ENCODE assay signal across 9 mouse cellular contexts in the genomic region with DNA sequence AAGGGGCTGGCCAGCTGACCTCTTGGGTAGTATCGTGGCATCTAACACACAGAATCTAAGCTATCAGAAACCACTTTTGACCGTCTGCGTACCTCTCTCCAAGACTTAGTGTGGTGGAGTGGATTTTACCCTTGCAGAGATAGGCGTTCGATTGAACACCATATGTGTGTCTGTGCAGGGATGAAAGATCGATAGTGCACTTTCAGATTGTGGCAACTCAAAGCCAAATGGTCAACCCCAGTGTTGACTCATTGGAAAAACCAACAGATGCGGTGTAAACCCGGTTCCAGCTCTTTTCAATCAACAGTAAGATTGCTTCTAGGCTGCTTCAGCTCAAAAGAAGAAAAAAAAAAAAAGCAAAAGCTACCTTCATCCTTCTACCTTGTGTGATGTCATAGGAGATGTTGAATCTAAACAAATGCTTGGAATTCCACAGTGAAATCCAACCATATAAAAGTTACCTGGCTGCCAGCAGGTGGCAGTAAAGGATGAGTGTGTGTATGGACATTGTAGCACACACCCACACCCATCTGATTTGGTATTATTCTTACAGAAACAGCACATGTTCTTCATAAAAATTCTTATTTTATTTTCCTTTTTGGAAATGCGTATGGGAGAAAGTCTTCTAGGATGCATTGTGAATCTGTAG. TPM values are rescaled to one million over a fixed set of nuclear protein-coding genes. Genes with fewer than 3 reads are reported as not detected.
A peak's percentile ranks its signal among the peaks of the same experiment; 100 is the strongest.
DNase-seq lines count a peak whose midpoint lies in the region; ATAC-seq lines count a peak whose summit lies in the region.
"Had no signal": no experiment of that assay in that cellular context is flagged by ENCODE, and none has a peak within 500 bp of the region (broad histone marks: within the 10 kb centered on the region; RNA-seq: fewer than 3 reads in every experiment).

No protein-coding gene starts in this region.

- no peaks in the 10 kb centered on the region for H3K9me3 ChIP-seq in embryonic facial prominence, embryonic 14.5 days (ENCODE audit: control insufficient read depth, low read length)
- no peaks in the 10 kb centered on the region for H3K9me3 ChIP-seq in midbrain, embryonic 16.5 days (replicated peaks; ENCODE audit: control insufficient read depth, low read length, poor library complexity, severe bottlenecking)

- peaks cover 20% of the 10 kb centered on the region for H3K4me1 ChIP-seq in embryonic facial prominence, embryonic 14.5 days (ENCODE audit: control insufficient read depth, insufficient read depth, low read length)
- no peaks in the 10 kb centered on the region for H3K4me1 ChIP-seq in midbrain, embryonic 16.5 days (ENCODE audit: control insufficient read depth, insufficient read depth, low read length)

- no peak overlapping the region for H3K9ac ChIP-seq in embryonic facial prominence, embryonic 14.5 days (ENCODE audit: low read depth, low read length)
- no peak overlapping the region for H3K9ac ChIP-seq in midbrain, embryonic 16.5 days (ENCODE audit: low read depth, low read length)

- WGBS in embryonic facial prominence, embryonic 14.5 days, result 78% methylated on average over 9 of the region's 9 CpGs
- WGBS in midbrain, embryonic 16.5 days, result 91% methylated on average over 9 of the region's 9 CpGs

- H3K36me3 ChIP-seq in embryonic facial prominence, embryonic 14.5 days (ENCODE audit: control insufficient read depth, insufficient read depth, low read length), result 0 out of 2 replicates have a peak, but pooled peaks cover 5% of the 10 kb centered on the region
- H3K36me3 ChIP-seq in midbrain, embryonic 16.5 days (ENCODE audit: control insufficient read depth, insufficient read depth, low read length), result peaks cover 3% of the 10 kb centered on the region; the same call in 1 of the 2 replicates

- no peaks in the 10 kb centered on the region for H3K27me3 ChIP-seq in embryonic facial prominence, embryonic 14.5 days (replicated peaks; ENCODE audit: control insufficient read depth, insufficient read depth, low read length)
- no peaks in the 10 kb centered on the region for H3K27me3 ChIP-seq in midbrain, embryonic 16.5 days (ENCODE audit: control insufficient read depth, insufficient read depth, low read depth, low read length)

- H3K4me3 ChIP-seq in embryonic facial prominence, embryonic 14.5 days (ENCODE audit: low read depth, low read length), result no peak overlapping the region
- H3K4me3 ChIP-seq in midbrain, embryonic 16.5 days (ENCODE audit: low read depth, low read length), result no peak overlapping the region

- intact Hi-C loops in left cerebral cortex, postnatal 14 days (cut with DNase I), result loop anchor here (5.0 kb wide), 1 partner anchor 411 kb away; no protein-coding TSS in a partner anchor

- no peak overlapping the region for H3K27ac ChIP-seq in embryonic facial prominence, embryonic 14.5 days (replicated peaks; ENCODE audit: low read depth, low read length)
- no peak overlapping the region for H3K27ac ChIP-seq in midbrain, embryonic 16.5 days (ENCODE audit: low read length)

- DNase-seq in frontal cortex, postnatal 14 days (ENCODE audit: low spot score in 2 of 2), result no peak
- DNase-seq in thymus, postnatal 0 days (ENCODE audit: low spot score), result peak; percentile 36
- DNase-seq in thymus, postnatal 36 days, result no peak
- DNase-seq in embryonic facial prominence, embryonic 14.5 days (ENCODE audit: low spot score), result peak; percentile 89
- peak; percentile 67 to 75 for DNase-seq in left cerebral cortex, postnatal 14 days (ENCODE audit: low spot score in 2 of 2)
- DNase-seq in right cerebral cortex, adult 18-20 months, result peak; percentile 62

- H3K4me2 ChIP-seq in embryonic facial prominence, embryonic 14.5 days (ENCODE audit: low read depth, low read length), result no peak overlapping the region
- no peak overlapping the region for H3K4me2 ChIP-seq in midbrain, embryonic 16.5 days (ENCODE audit: low read length)

- ATAC-seq in frontal cortex, adult (ENCODE audit: low TSS enrichment), result peak; percentile 76; the same call in 1 of the 2 replicates
- peak; percentile 71; the same call in 1 of the 2 replicates for ATAC-seq in embryonic facial prominence, embryonic 14.5 days (ENCODE audit: low read depth)
- no peak for ATAC-seq in midbrain, embryonic 16.5 days

RNA-seq across cellular contexts. Expression of a gene that starts 8.8 kb away (rescaled TPM):
- 0.10 TPM in 1 of 2 replicates, not detected in the other for polyA plus RNA-seq in thymus, postnatal 0 days (2015; fragmentation: Nextera tagmentation; extraction: Ambion mirVana)
- 0.11 and 0.24 TPM in 2 replicates for polyA plus RNA-seq in embryonic facial prominence, embryonic 14.5 days (2014; fragmentation: Nextera tagmentation; extraction: Ambion mirVana)
- total RNA-seq in left cerebral cortex, postnatal 14 days (2021), result not detected
- 0.44 and 0.63 TPM in 2 replicates for polyA plus RNA-seq in midbrain, embryonic 16.5 days (2015; fragmentation: Nextera tagmentation; extraction: Ambion mirVana)
- total RNA-seq: layer of hippocampus, adult 18-20 months had no signal

Comparison
In these comparisons a context has a peak if more than half of its experiments do, and no peak if none do; other contexts are left out.
1. DNase-seq: peak in thymus, postnatal 0 days (single experiment), embryonic facial prominence, embryonic 14.5 days (single experiment), left cerebral cortex, postnatal 14 days (2 of 2) and right cerebral cortex, adult 18-20 months (single experiment); none in frontal cortex, postnatal 14 days (0 of 2) and thymus, postnatal 36 days (0 of 2).